Comparison of ENCODE assay signal across 15 mouse cellular contexts in genomic region chr13:93920786-93921300, GRCm38 (mm10).
DNase-seq lines count a peak whose midpoint lies in the region; ATAC-seq lines count a peak whose summit lies in the region.
"Had no signal": no experiment of that assay in that cellular context is flagged by ENCODE, and none has a peak within 500 bp of the region (broad histone marks: within the 10 kb centered on the region; RNA-seq: fewer than 3 reads in every experiment).

No protein-coding gene starts in this region.

- H3K36me3 ChIP-seq in heart, embryonic 11.5 days (ENCODE audit: control insufficient read depth, insufficient read depth, low read length), result no peaks in the 10 kb centered on the region
- no peaks in the 10 kb centered on the region for H3K36me3 ChIP-seq in kidney, embryonic 16.5 days (ENCODE audit: insufficient read depth, low read length)
- no peaks in the 10 kb centered on the region for H3K36me3 ChIP-seq in stomach, embryonic 16.5 days (ENCODE audit: control insufficient read depth, insufficient read depth, low read length)
- H3K36me3 ChIP-seq: forebrain, embryonic 12.5 days; heart, embryonic 15.5 days; neural tube, embryonic 13.5 days had no signal

- ATAC-seq in heart, embryonic 11.5 days (replicated peaks; ENCODE audit: insufficient number of reproducible peaks, low FRiP score, low TSS enrichment), result no peak
- no peak for ATAC-seq in kidney, embryonic 16.5 days (ENCODE audit: low FRiP score, low TSS enrichment)
- ATAC-seq in stomach, embryonic 16.5 days (ENCODE audit: insufficient read depth, low FRiP score), result no peak
- no peak for ATAC-seq in CD4-positive, CD25-positive, alpha-beta regulatory T cell, adult 4 months
- ATAC-seq: hindbrain, embryonic 16.5 days had no signal

- WGBS in heart, embryonic 11.5 days (ENCODE audit: insufficient replicate concordance), result 71% methylated on average over 4 of the region's 4 CpGs
- WGBS in kidney, embryonic 16.5 days, result 56% methylated on average over 4 of the region's 4 CpGs
- 68% methylated on average over 4 of the region's 4 CpGs for WGBS in stomach, embryonic 16.5 days

- no peak overlapping the region for H3K4me2 ChIP-seq in heart, embryonic 11.5 days
- H3K4me2 ChIP-seq in kidney, embryonic 16.5 days (replicated peaks; ENCODE audit: low read depth, low read length), result no peak overlapping the region
- no peak overlapping the region for H3K4me2 ChIP-seq in stomach, embryonic 16.5 days (ENCODE audit: low read depth, low read length)
- H3K4me2 ChIP-seq: forebrain, embryonic 12.5 days; heart, embryonic 15.5 days; liver, embryonic 11.5 days; neural tube, embryonic 13.5 days had no signal

- H3K9me3 ChIP-seq in heart, embryonic 11.5 days (replicated peaks; ENCODE audit: control insufficient read depth, low read length), result no peaks in the 10 kb centered on the region
- H3K9me3 ChIP-seq in kidney, embryonic 16.5 days (ENCODE audit: low read length), result no peaks in the 10 kb centered on the region
- H3K9me3 ChIP-seq in stomach, embryonic 16.5 days (replicated peaks; ENCODE audit: control insufficient read depth, low read length), result no peaks in the 10 kb centered on the region
- H3K9me3 ChIP-seq: forebrain, embryonic 12.5 days; heart, embryonic 15.5 days; neural tube, embryonic 13.5 days had no signal

- H3K27me3 ChIP-seq in heart, embryonic 11.5 days (ENCODE audit: control insufficient read depth, insufficient read depth, low read length), result no peaks in the 10 kb centered on the region
- H3K27me3 ChIP-seq in kidney, embryonic 16.5 days (ENCODE audit: insufficient read depth, low read length), result no peaks in the 10 kb centered on the region
- no peaks in the 10 kb centered on the region for H3K27me3 ChIP-seq in stomach, embryonic 16.5 days (ENCODE audit: control insufficient read depth, insufficient read depth, low read length)
- H3K27me3 ChIP-seq: forebrain, embryonic 12.5 days; heart, embryonic 15.5 days; neural tube, embryonic 13.5 days had no signal

- peak; percentile 93 for DNase-seq in heart, adult 11 months
- no peak for DNase-seq in kidney, adult 18-20 months
- peak; percentile 45 for DNase-seq in kidney, postnatal 14 days
- DNase-seq: cerebellum, adult 18-20 months; thymus, postnatal 4 days had no signal

- no peak overlapping the region for H3K4me3 ChIP-seq in heart, embryonic 11.5 days (ENCODE audit: low read depth, low read length)
- H3K4me3 ChIP-seq in kidney, embryonic 16.5 days (ENCODE audit: low read length), result no peak overlapping the region
- no peak overlapping the region for H3K4me3 ChIP-seq in stomach, embryonic 16.5 days (replicated peaks; ENCODE audit: low read length)
- H3K4me3 ChIP-seq: forebrain, embryonic 12.5 days; heart, embryonic 15.5 days; layer of hippocampus, adult 2 months; neural tube, embryonic 13.5 days had no signal

- H3K9ac ChIP-seq in heart, embryonic 11.5 days (ENCODE audit: low read depth, low read length), result no peak overlapping the region
- H3K9ac ChIP-seq in kidney, embryonic 16.5 days (replicated peaks; ENCODE audit: low read length), result no peak overlapping the region
- no peak overlapping the region for H3K9ac ChIP-seq in stomach, embryonic 16.5 days (ENCODE audit: low read length)
- H3K9ac ChIP-seq: forebrain, embryonic 12.5 days; heart, embryonic 15.5 days; neural tube, embryonic 13.5 days had no signal

- peaks cover 21% of the 10 kb centered on the region for H3K4me1 ChIP-seq in heart, embryonic 11.5 days (ENCODE audit: control insufficient read depth, insufficient read depth, low read length)
- peaks cover 40% of the 10 kb centered on the region for H3K4me1 ChIP-seq in kidney, embryonic 16.5 days (ENCODE audit: insufficient read depth, low read length)
- H3K4me1 ChIP-seq in stomach, embryonic 16.5 days (ENCODE audit: control insufficient read depth, insufficient read depth, low read length), result peaks cover 19% of the 10 kb centered on the region

- H3K27ac ChIP-seq in heart, embryonic 11.5 days (ENCODE audit: low read depth, low read length), result no peak overlapping the region
- H3K27ac ChIP-seq in kidney, embryonic 16.5 days (ENCODE audit: low read length), result peak overlapping the region; percentile 35
- H3K27ac ChIP-seq in stomach, embryonic 16.5 days (ENCODE audit: low read length), result peak overlapping the region; percentile 77
- H3K27ac ChIP-seq: forebrain, embryonic 12.5 days; layer of hippocampus, adult 2 months; neural tube, embryonic 13.5 days had no signal
